Mouse (Mus musculus) heart, adult 2 months (tissue): ENCODE results near the gene 9930104L06Rik.

Experiments
- CTCF ChIP-seq: fragments of 200-600 bp; IDR thresholded peaks from 2 replicates; pipeline ENCODE4 v1.8.1; 2022; ENCODE audit warnings: antibody characterized with exemption, mild to moderate bottlenecking, moderate library complexity
- POLR2A ChIP-seq: fragments of 200-500 bp; IDR thresholded peaks from 2 replicates; pipeline ENCODE4 v1.6.1; 2011; ENCODE audit warnings: mild to moderate bottlenecking, low read depth, low read length, control low read depth; ENCODE audit not compliant: insufficient read depth

GRCm38 (mm10) chr4:124905971-124906822 is 30.7 kb upstream of the 9930104L06Rik start:
- TF ChIP-seq CTCF (no peak), POLR2A (no peak)
